18 mouse cellular contexts compared by ENCODE assay signal in genomic region chr5:151168191-151168590, GRCm38 (mm10).
DNase-seq lines count a peak whose midpoint lies in the region; ATAC-seq and TF ChIP-seq lines count a peak whose summit lies in the region.
"Had no signal": no experiment of that assay in that cellular context is flagged by ENCODE, and none has a peak within 500 bp of the region (broad histone marks: within the 10 kb centered on the region; RNA-seq: fewer than 3 reads in every experiment).

No protein-coding gene starts in this region.

- 0 out of 2 replicates have a peak overlapping the region, but pooled peaks have one; percentile 36 for H3K27ac ChIP-seq in hindbrain, postnatal 0 days
- no peak overlapping the region for H3K27ac ChIP-seq in hindbrain, embryonic 10.5 days
- peak overlapping the region; percentile 89 for H3K27ac ChIP-seq in lung, postnatal 0 days (ENCODE audit: low read length)
- H3K27ac ChIP-seq: embryonic facial prominence, embryonic 10.5 days; liver, embryonic 15.5 days; neural tube, embryonic 12.5 days had no signal

- H3K36me3 ChIP-seq in hindbrain, postnatal 0 days (ENCODE audit: insufficient read depth, low read length): no peaks in the 10 kb centered on the region
- no peaks in the 10 kb centered on the region for H3K36me3 ChIP-seq in hindbrain, embryonic 10.5 days
- no peaks in the 10 kb centered on the region for H3K36me3 ChIP-seq in lung, postnatal 0 days (ENCODE audit: insufficient read depth, low read length)
- H3K36me3 ChIP-seq: embryonic facial prominence, embryonic 10.5 days; liver, embryonic 15.5 days; neural tube, embryonic 12.5 days had no signal

- no peak for DNase-seq in hindbrain, postnatal 0 days (ENCODE audit: low spot score)
- no peak for DNase-seq in hindbrain, embryonic 10.5 days (ENCODE audit: low spot score)
- peak; percentile 59 to 77 for DNase-seq in lung, adult 18-20 months
- no peak for DNase-seq in lung, adult 2 months
- peak; percentile 91 for DNase-seq in lung, postnatal 0 days (ENCODE audit: low spot score)
- DNase-seq in lung, postnatal 4 days: peak; percentile 32 to 56
- no peak for DNase-seq in spleen, postnatal 4 days (ENCODE audit: low spot score in 2 of 2)
- DNase-seq in layer of hippocampus, postnatal 36 days: no peak
- DNase-seq: adrenal gland, postnatal 36 days; cerebellum, adult 2 months; cerebellum, postnatal 36 days; heart, adult 11 months; kidney, adult 9 months; spleen, adult 18-20 months; thymus, adult 2 months had no signal

- H3K9me3 ChIP-seq in hindbrain, postnatal 0 days (ENCODE audit: low read length): no peaks in the 10 kb centered on the region
- H3K9me3 ChIP-seq in hindbrain, embryonic 10.5 days: no peaks in the 10 kb centered on the region
- H3K9me3 ChIP-seq in lung, postnatal 0 days (ENCODE audit: low read length): no peaks in the 10 kb centered on the region
- H3K9me3 ChIP-seq: embryonic facial prominence, embryonic 10.5 days; liver, embryonic 15.5 days; neural tube, embryonic 12.5 days had no signal

- no peak for TF ChIP-seq CTCF in hindbrain, postnatal 0 days (IDR thresholded peaks at IDR 0.05; ENCODE audit: low read depth)
- TF ChIP-seq CTCF in lung, adult 2 months (IDR thresholded peaks at IDR 0.05; ENCODE audit: insufficient read depth, low read length): no peak
- TF ChIP-seq CTCF in lung, postnatal 0 days (IDR thresholded peaks at IDR 0.05): peak; percentile 8; the same call in 1 of the 2 replicates

- H3K4me2 ChIP-seq in hindbrain, postnatal 0 days (ENCODE audit: low read depth, low read length): no peak overlapping the region
- H3K4me2 ChIP-seq in lung, postnatal 0 days (replicated peaks; ENCODE audit: low read depth, low read length): no peak overlapping the region
- H3K4me2 ChIP-seq: liver, embryonic 15.5 days; neural tube, embryonic 12.5 days had no signal

- TF ChIP-seq EP300 in lung, postnatal 0 days (IDR thresholded peaks at IDR 0.05): peak; percentile 96

- TF ChIP-seq POLR2A in lung, adult 2 months (IDR thresholded peaks at IDR 0.05; ENCODE audit: borderline replicate concordance, extremely low read depth, low read depth, low read length): no peak

- no peaks in the 10 kb centered on the region for H3K27me3 ChIP-seq in hindbrain, postnatal 0 days (ENCODE audit: insufficient read depth, low read length)
- H3K27me3 ChIP-seq in hindbrain, embryonic 10.5 days (ENCODE audit: insufficient read depth, poor library complexity, severe bottlenecking): no peaks in the 10 kb centered on the region
- H3K27me3 ChIP-seq in lung, postnatal 0 days (replicated peaks; ENCODE audit: insufficient read depth, low read length): no peaks in the 10 kb centered on the region
- H3K27me3 ChIP-seq: liver, embryonic 15.5 days; neural tube, embryonic 12.5 days had no signal

- H3K9ac ChIP-seq in hindbrain, postnatal 0 days (replicated peaks; ENCODE audit: low read length): no peak overlapping the region
- no peak overlapping the region for H3K9ac ChIP-seq in lung, postnatal 0 days (replicated peaks; ENCODE audit: low read depth)
- H3K9ac ChIP-seq: liver, embryonic 15.5 days; neural tube, embryonic 12.5 days had no signal

- 81% methylated on average over 3 of the region's 3 CpGs for WGBS in hindbrain, postnatal 0 days
- WGBS in hindbrain, embryonic 10.5 days: 94% methylated on average over 3 of the region's 3 CpGs
- 67% methylated on average over 3 of the region's 3 CpGs for WGBS in lung, adult 2 months
- WGBS in lung, postnatal 0 days: 56% methylated on average over 3 of the region's 3 CpGs

- H3K4me1 ChIP-seq in hindbrain, postnatal 0 days (ENCODE audit: insufficient read depth, low read length): peaks cover 6% of the 10 kb centered on the region; the same call in 1 of the 2 replicates
- peaks cover 18% of the 10 kb centered on the region for H3K4me1 ChIP-seq in hindbrain, embryonic 10.5 days (replicated peaks)
- H3K4me1 ChIP-seq in lung, adult 2 months (ENCODE audit: control insufficient read depth, insufficient read depth, low read length): peaks cover 38% of the 10 kb centered on the region
- H3K4me1 ChIP-seq in lung, postnatal 0 days (ENCODE audit: insufficient read depth, low read depth, low read length): peaks cover 46% of the 10 kb centered on the region; the same call in 1 of the 2 replicates

- no peak overlapping the region for H3K4me3 ChIP-seq in hindbrain, postnatal 0 days (ENCODE audit: low read length)
- H3K4me3 ChIP-seq in hindbrain, embryonic 10.5 days: no peak overlapping the region
- no peak overlapping the region for H3K4me3 ChIP-seq in lung, adult 2 months (replicated peaks; ENCODE audit: extremely low read depth, low read depth, low read length)
- no peak overlapping the region for H3K4me3 ChIP-seq in lung, postnatal 0 days (ENCODE audit: low read depth, low read length)
- H3K4me3 ChIP-seq: embryonic facial prominence, embryonic 10.5 days; liver, embryonic 15.5 days; neural tube, embryonic 12.5 days had no signal

- no peak for ATAC-seq in hindbrain, postnatal 0 days
- ATAC-seq in lung, postnatal 0 days: peak; percentile 79

Comparison
In these comparisons a context has a peak if more than half of its experiments do, and no peak if none do; other contexts are left out.
1. DNase-seq: peak in lung, adult 18-20 months (2 of 2), lung, postnatal 0 days (single experiment) and lung, postnatal 4 days (2 of 2); none in hindbrain, postnatal 0 days (single experiment), hindbrain, embryonic 10.5 days (single experiment), lung, adult 2 months (single experiment), spleen, postnatal 4 days (0 of 2) and layer of hippocampus, postnatal 36 days (0 of 2).